Mouse (Mus musculus) lung, embryonic 16.5 days (tissue): ENCODE data around the gene Med16. TPM values are rescaled to one million over a fixed set of nuclear protein-coding genes. Genes with fewer than 3 reads are reported as not detected.

ENCODE experiments used
- ATAC-seq: fragments of 200-750 bp; cut with Nextera tagmentation; 2 replicates; pipeline ENCODE4 v1.8.0; 2017; ENCODE audit warnings: low read depth, mild to moderate bottlenecking, moderate library complexity
- H3K27ac ChIP-seq: fragments of 300-500 bp; sonication (generic); 2 replicates; pipeline ENCODE4 v1.5.1; 2014; ENCODE audit warnings: mild to moderate bottlenecking, control low read depth, low read length
- H3K27me3 ChIP-seq: fragments of 300-500 bp; sonication (generic); 2 replicates; pipeline ENCODE4 v1.6.1; 2014; ENCODE audit warnings: low read depth, low read length, mixed read lengths; ENCODE audit not compliant: control insufficient read depth, insufficient read depth
- H3K36me3 ChIP-seq: fragments of 300-500 bp; sonication (generic); 2 replicates; pipeline ENCODE4 v1.6.1; 2014; ENCODE audit warnings: low read length; ENCODE audit not compliant: control insufficient read depth, insufficient read depth
- H3K4me1 ChIP-seq: fragments of 300-500 bp; sonication (generic); replicated peaks from 2 replicates; pipeline ENCODE4 v1.6.1; 2014; ENCODE audit warnings: low read length, mixed read lengths; ENCODE audit not compliant: control insufficient read depth, insufficient read depth
- H3K4me2 ChIP-seq: fragments of 300-500 bp; sonication (generic); 2 replicates; pipeline ENCODE4 v1.6.1; 2014; ENCODE audit warnings: low read depth, low read length, control low read depth
- H3K4me3 ChIP-seq: fragments of 300-500 bp; sonication (generic); 2 replicates; pipeline ENCODE4 v1.5.1; 2014; ENCODE audit warnings: mild to moderate bottlenecking, low read length, control low read depth
- H3K9ac ChIP-seq: fragments of 300-500 bp; sonication (generic); 2 replicates; pipeline ENCODE4 v1.6.1; 2014; ENCODE audit warnings: low read length, control low read depth
- H3K9me3 ChIP-seq: fragments of 300-500 bp; sonication (generic); 2 replicates; pipeline ENCODE4 v1.6.1; 2016; ENCODE audit warnings: low read length; ENCODE audit not compliant: control insufficient read depth
- WGBS: fragments of 180-500 bp; shearing (Covaris S2); extraction: QIAGEN DNeasy Blood & Tissue Kit; methylation state at CpG from one replicate; pipeline ENCODE4 v1.1.7; 2014; 5-methylcytosine and 5-hydroxymethylcytosine counted together
- polyA plus RNA-seq: library from polyadenylated mRNA; unstranded; fragments of >200 nt; fragmentation: Nextera tagmentation; extraction: Ambion mirVana; gene quantifications from 2 replicates; pipeline ENCODE4 v1.2.1, GENCODE M21; 2015

Med16 gene
- polyA plus RNA-seq, 1 experiment from 2014 or later, result 51.2 TPM

GRCm38 (mm10) chr10:79914948-79915596 lies 6.3 kb upstream of the Med16 start:
- H3K9me3 ChIP-seq, result no peaks in the 10 kb centered on the region
- H3K4me2 ChIP-seq, result 0 out of 2 replicates have a peak overlapping the region, but pooled peaks have one; percentile 81
- peaks cover 17% of the 10 kb centered on the region for H3K36me3 ChIP-seq
- WGBS, result 54% methylated on average over 6 of the region's 7 CpGs
- H3K27ac ChIP-seq, result no peak overlapping the region
- H3K9ac ChIP-seq, result peak overlapping the region; percentile 32
- peaks cover 26% of the 10 kb centered on the region for H3K27me3 ChIP-seq
- no peak overlapping the region for H3K4me3 ChIP-seq
- H3K4me1 ChIP-seq, result peaks cover 25% of the 10 kb centered on the region
- ATAC-seq, result no peak

- WGBS, result 70% methylated on average over 11 of the region's 11 CpGs
- Histone ChIP-seq H3K4me1 (peaks cover 27% of the 10 kb centered on the region), H3K27ac (peak overlapping the region; percentile 17; the same call in 1 of the 2 replicates), H3K4me3 (no peak overlapping the region), H3K36me3 (peaks cover 17% of the 10 kb centered on the region), H3K27me3 (peaks cover 19% of the 10 kb centered on the region), H3K9me3 (no peaks in the 10 kb centered on the region), H3K9ac (peak overlapping the region; percentile 32), H3K4me2 (no peak overlapping the region)
- no peak for ATAC-seq
Observed at GRCm38 (mm10) chr10:79914131-79914947, 5.6 kb upstream of the Med16 start.

GRCm38 (mm10) chr10:79912412-79912811 lies 3.7 kb upstream of the Med16 start:
- Histone ChIP-seq H3K9me3 (no peaks in the 10 kb centered on the region), H3K36me3 (peaks cover 17% of the 10 kb centered on the region), H3K4me3 (no peak overlapping the region), H3K27ac (no peak overlapping the region), H3K4me1 (peaks cover 26% of the 10 kb centered on the region), H3K9ac (no peak overlapping the region), H3K27me3 (no peaks in the 10 kb centered on the region), H3K4me2 (no peak overlapping the region)
- WGBS, result 66% methylated on average over 20 of the region's 20 CpGs
- ATAC-seq, result no peak

DNA sequence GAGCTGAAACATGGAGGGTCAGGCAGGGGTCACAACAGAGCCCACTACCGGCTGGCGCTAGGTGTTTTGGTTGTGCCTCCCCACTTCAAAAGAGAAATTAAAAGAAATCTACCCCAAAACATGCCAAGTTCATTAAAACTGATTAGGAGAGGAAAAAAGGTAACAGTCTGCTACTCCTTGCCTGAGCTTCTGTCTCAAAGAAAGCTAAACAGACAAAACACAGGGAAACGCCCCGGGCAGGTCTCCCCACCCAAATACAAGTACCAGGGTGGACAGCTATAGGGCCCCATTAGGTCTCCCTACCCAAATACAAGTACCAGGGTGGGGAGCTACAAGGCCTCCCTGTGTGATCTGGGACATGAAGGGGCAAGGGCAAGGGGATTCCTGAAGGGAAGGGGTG lies 1.8 kb upstream of the Med16 start, which contains the start of gene Gm26602:
TSS of gene Gm26602 (plus strand) at position 301 of the 400 bp plus-strand sequence.
- ATAC-seq, result no peak
- no peak within 1 kb of the TSS for H3K27ac ChIP-seq
- H3K4me1 ChIP-seq, result peaks cover 17% of the 10 kb centered on the region

DNA sequence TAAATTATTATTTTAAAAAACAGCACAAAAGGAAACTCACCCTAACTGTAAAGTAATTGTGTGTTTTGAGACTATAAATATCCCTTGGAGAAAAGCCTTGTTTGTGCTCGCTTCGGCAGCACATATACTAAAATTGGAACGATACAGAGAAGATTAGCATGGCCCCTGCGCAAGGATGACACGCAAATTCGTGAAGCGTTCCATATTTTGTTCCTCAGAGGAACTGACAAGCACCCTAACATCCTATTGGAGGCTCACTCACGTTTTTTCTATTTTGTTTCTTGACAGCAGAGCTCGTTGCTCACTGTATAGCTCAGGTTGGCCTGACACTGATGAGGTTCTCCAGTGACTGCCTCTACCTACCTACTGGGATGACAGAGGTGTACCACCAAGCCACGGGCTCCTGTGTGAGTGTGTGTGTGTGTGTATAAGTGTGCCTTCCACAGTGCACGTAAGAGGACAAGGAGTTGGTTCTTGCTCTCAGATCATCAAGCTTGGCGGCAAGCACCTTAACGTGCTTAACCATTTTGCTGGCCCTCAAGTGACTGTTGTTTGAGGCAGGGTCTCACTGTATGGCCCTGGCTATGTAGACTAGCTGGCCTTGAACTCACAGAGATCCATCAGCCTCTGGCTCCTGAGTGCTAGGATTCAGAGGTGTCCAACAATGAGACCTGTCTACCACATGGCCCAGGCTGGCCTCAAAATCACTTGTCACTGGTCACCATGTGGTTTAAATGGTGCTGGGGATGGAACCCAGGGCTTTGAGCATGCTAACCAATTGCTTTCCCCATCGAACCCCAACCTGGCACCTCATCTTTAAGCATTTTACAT lies 584 bp upstream of the Med16 start:
- 20% methylated on average over 14 of the region's 14 CpGs for WGBS
- peak; percentile 62 for ATAC-seq
- H3K4me2 ChIP-seq, result peak overlapping the region; percentile 39
- H3K4me1 ChIP-seq, result peaks cover 6% of the 10 kb centered on the region
- H3K9me3 ChIP-seq, result no peaks in the 10 kb centered on the region
- peak overlapping the region; percentile 50 for H3K27ac ChIP-seq
- H3K9ac ChIP-seq, result peak overlapping the region; percentile 11; the same call in 1 of the 2 replicates
- peaks cover 37% of the 10 kb centered on the region for H3K36me3 ChIP-seq
- peak overlapping the region; percentile 9; the same call in 1 of the 2 replicates for H3K4me3 ChIP-seq
- no peaks in the 10 kb centered on the region for H3K27me3 ChIP-seq

More for the DNA sequence above, 1.8 kb upstream of the Med16 start, which contains the start of gene Gm26602:
- H3K9ac ChIP-seq, result 0 out of 2 replicates have a peak within 1 kb of the TSS, but pooled peaks have one; percentile 24
- 89% methylated on average over 4 of the region's 4 CpGs for WGBS
- H3K36me3 ChIP-seq, result peaks cover 27% of the 10 kb centered on the region
- no peak within 1 kb of the TSS for H3K4me3 ChIP-seq
- H3K4me2 ChIP-seq, result no peak within 1 kb of the TSS
- no peaks in the 10 kb centered on the region for H3K27me3 ChIP-seq
- H3K9me3 ChIP-seq, result no peaks in the 10 kb centered on the region

DNA sequence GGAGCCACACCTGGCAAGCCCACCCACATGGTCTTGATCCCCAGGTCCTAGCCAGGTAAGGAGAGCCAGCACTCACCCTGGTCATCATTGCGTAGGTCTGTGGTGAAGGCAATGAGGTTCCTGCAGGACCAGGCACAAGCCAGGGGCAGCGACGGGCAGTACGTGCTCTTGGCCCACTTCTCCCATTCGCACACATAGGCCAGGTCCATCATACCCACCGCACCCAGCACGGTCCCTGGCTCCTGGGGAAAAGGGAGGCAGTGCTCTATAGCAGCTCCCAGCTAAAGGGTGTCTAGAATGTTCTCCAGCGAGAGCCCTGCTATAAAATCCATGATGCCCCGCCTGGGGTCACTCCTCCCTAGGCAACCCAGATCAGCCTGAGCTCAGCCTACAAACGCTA lies 1.3 kb downstream of the Med16 start:
- 91% methylated on average over 10 of the region's 10 CpGs for WGBS
- no peak overlapping the region for H3K9ac ChIP-seq
- no peak for ATAC-seq
- peaks cover 5% of the 10 kb centered on the region; the same call in 1 of the 2 replicates for H3K4me1 ChIP-seq
- H3K4me3 ChIP-seq, result no peak overlapping the region
- H3K27ac ChIP-seq, result no peak overlapping the region
- H3K9me3 ChIP-seq, result no peaks in the 10 kb centered on the region
- H3K4me2 ChIP-seq, result no peak overlapping the region
- H3K27me3 ChIP-seq, result no peaks in the 10 kb centered on the region
- peaks cover 45% of the 10 kb centered on the region for H3K36me3 ChIP-seq

DNA sequence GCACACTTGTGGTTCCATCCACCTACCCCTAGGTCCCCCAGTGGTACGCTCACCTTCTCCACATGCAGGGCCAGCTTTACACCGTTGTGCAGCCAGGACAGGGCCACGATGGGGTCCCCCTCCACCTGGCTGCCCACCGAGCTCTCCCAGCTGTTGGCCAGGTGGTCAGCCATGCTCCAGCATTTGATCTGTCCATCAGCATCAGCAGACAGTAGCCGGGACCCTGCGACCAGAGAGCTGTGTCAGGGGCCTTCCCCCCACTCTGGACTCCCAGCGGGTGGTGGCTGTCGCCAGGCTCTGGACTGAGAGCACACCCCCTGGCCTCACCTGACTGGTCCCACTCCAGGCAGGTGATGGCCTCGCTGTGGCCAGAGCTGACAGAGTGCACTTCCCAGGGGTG lies 2.0 kb downstream of the Med16 start:
- no peaks in the 10 kb centered on the region for H3K9me3 ChIP-seq
- H3K4me3 ChIP-seq, result no peak overlapping the region
- peaks cover 5% of the 10 kb centered on the region; the same call in 1 of the 2 replicates for H3K4me1 ChIP-seq
- 89% methylated on average over 9 of the region's 9 CpGs for WGBS
- ATAC-seq, result no peak
- H3K27ac ChIP-seq, result no peak overlapping the region
- no peak overlapping the region for H3K9ac ChIP-seq
- H3K36me3 ChIP-seq, result peaks cover 41% of the 10 kb centered on the region
- H3K4me2 ChIP-seq, result no peak overlapping the region
- no peaks in the 10 kb centered on the region for H3K27me3 ChIP-seq

DNA sequence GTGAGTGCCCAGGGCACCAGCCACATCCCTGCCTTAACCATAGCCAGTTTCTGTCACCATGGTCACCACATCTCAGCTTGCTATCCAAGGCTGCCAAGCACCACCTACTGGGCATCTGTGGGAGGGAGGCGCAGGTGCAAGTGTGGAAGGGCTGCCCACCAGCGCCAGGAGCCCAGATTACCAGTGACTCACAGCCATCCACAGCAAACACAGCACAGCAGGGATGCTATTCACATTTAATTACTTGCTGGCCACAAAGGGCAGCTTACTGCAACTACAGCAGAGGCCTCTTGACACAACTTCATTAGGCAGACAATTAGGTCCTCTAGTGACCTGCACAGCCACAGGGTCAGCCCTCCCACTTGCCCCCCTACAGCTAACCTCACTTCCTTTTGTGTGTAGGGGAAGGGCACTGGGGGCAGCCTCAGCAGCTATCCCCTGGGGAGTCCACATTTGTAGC lies 7.7 kb downstream of the Med16 start:
- Histone ChIP-seq H3K27ac (no peak overlapping the region), H3K9me3 (no peaks in the 10 kb centered on the region), H3K4me3 (no peak overlapping the region), H3K4me1 (peaks cover 9% of the 10 kb centered on the region; the same call in 1 of the 2 replicates), H3K36me3 (peaks cover 37% of the 10 kb centered on the region), H3K9ac (no peak overlapping the region), H3K4me2 (no peak overlapping the region), H3K27me3 (no peaks in the 10 kb centered on the region)
- WGBS, result 84% methylated on average over 2 of the region's 2 CpGs
- ATAC-seq, result no peak
